Mouse (Mus musculus) central nervous system, embryonic 18 days (tissue): ENCODE results near the gene Gm10644. TPM values are rescaled to one million over a fixed set of nuclear protein-coding genes. Genes with fewer than 3 reads are reported as not detected.

Experiments used
- polyA plus RNA-seq: library from polyadenylated mRNA; depleted of rRNA; stranded (reverse); fragments of >200 nt; gene quantifications from 2 replicates; pipeline ENCODE4 v1.2.3, GENCODE M21; 2012; rRNA removed

Gene Gm10644
- polyA plus RNA-seq, result 0.41 and 0.74 TPM in 2 replicates

DNA sequence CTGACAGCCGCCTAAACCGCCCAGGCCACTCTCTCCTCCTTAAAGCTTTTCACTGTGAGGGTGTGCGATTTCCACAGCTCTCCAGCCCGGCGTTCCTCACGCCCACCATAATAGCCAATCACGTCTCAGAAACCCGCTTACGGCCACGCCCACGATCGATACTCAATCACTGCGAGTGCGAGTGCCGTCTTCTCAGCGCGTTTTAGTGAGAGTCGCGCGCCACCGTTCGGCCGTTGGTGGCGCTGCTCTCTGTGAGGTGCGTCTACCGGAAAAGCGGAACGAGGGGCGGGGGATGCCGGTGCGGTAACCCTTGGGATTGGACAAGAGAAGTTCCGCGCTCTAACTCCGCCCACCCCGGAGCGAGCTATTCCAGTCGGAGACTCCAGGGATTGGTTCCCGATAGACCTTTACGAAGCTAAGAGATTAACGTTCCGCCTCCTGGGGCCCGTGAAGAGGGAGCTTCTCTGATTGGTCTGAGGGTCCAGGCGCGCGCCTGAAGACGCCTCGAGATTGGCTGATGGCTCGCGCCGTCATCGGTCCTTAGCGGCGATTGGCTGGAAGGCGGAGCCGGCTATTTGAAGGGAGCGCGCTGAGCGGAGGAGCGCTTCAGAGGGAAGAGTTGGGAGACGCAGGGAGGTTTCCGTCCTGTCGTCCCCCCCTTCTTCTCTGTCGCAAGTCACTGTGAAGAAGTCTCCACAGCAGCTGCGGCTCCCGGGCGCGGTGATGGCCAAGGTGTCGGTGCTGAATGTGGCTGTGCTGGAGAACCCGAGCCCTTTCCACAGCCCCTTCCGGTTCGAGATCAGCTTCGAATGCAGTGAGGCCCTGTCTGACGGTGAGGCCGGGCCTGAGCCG is at the start of gene Gm10644, which contains the start of gene Asf1b:
TSS of gene Gm10644 (minus strand) at position 100 of the 852 bp plus-strand sequence.
TSS of gene Asf1b (plus strand) at position 402 of the 852 bp plus-strand sequence.

DNA sequence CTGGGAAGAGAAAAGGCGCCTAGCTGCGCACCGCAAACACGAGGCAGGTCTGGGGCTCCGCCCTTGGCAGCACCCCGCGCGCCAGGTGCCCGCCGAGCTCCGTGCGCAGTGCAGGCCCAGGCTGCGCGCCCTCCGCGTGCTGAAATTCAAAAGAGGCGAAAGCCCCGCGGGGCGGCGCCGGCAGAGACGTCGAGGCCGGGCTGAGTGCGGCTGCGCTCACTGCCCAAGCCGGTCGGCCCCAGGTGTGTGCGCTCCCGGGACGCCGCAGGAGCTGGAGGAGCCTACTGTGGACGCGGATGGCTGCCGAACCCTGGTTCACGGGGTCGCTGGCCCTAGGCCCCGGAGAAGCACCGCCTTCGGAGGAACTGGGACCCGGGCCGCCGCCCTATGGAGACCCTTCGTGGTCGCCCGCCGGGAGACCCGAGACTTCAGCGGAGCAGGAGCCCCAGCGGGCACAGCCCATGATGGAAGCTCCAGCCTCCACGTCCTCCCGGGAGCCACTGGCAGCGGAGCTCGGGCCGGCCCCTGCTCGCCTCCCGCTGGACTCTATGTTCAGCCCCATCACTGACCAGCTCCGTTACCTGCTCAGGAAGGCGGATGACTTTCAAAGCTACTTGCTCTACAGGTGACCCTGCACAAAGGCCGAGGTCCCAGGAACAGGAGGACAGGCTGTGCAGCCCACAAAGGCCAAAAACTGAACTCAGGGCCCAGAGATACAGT is 46.4 kb upstream of the Gm10644 start, which contains the start of gene 1700067K01Rik:
TSS of gene 1700067K01Rik (plus strand) at position 222 of the 720 bp plus-strand sequence.

DNA sequence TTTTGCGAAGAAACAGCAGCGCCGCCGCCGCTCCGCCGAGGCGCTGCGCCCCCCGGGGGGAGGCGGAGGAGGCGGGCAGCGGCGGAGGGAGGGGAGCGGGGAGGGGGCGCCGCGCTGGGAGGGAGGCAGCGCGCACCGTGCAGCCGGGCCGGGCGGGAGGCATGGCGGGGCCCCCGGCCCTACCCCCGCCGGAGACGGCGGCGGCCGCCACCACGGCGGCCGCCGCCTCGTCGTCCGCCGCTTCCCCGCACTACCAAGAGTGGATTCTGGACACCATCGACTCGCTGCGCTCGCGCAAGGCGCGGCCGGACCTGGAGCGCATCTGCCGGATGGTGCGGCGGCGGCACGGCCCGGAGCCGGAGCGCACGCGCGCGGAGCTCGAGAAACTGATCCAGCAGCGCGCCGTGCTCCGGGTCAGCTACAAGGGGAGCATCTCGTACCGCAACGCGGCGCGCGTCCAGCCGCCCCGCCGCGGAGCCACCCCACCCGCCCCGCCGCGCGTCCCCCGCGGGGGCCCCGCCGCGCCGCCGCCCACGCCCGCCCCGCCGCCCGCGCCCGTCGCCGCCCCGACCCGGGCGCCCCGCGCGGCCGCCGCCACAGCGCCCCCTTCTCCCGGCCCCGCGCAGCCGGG is 42.6 kb upstream of the Gm10644 start, which contains the start of gene Samd1:
TSS of gene Samd1 (plus strand) at position 162 of the 631 bp plus-strand sequence.

DNA sequence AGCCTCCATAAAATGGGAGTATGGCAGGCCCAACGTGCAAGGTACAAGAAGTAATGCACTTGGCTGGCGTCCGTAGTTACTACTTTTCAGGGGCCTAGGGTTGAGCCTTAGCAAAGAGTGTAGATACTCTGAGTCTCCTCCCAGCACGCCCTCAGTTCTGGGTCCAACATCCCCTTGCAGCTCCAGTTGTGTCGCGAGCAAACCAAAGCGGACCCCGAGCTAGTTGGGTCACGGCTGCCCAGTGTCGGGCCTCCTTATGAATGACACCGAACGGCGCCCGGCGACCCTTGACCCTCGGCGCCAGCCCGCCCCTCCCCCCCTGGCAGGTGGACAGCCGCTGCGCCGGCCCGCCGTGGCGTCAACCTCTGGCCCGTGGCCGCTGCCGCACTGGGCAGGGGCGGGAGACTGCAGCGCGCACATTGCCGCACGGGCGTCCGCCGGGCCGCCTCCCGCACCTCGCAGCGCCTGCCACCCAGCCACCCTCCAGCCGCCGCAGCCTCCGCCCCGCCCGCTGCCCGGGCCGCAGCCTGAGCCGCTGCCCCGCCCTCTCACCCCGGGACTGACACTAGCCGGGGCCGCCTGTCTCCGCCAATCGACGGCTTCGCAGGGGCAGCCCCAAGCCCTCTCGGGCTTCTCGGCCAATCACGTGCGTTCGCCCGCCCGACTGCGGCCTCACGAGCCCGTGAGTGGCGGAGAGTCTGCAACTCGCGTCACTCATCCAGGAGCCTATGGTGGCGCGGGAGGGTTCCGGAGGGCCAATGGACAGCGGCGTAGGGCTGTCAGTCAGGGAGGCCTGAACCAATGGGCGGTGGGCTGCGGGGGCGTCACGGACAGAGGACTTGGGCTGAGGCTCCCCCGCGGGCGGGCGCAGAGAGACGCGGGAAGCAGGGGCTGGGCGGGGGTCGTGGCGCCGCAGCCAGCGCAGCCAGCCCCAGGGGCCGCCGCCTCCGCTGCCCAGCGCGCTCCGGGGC is 17.4 kb upstream of the Gm10644 start, which contains the start of gene Prkaca:
TSS of gene Prkaca (plus strand) at position 844 of the 971 bp plus-strand sequence.

DNA sequence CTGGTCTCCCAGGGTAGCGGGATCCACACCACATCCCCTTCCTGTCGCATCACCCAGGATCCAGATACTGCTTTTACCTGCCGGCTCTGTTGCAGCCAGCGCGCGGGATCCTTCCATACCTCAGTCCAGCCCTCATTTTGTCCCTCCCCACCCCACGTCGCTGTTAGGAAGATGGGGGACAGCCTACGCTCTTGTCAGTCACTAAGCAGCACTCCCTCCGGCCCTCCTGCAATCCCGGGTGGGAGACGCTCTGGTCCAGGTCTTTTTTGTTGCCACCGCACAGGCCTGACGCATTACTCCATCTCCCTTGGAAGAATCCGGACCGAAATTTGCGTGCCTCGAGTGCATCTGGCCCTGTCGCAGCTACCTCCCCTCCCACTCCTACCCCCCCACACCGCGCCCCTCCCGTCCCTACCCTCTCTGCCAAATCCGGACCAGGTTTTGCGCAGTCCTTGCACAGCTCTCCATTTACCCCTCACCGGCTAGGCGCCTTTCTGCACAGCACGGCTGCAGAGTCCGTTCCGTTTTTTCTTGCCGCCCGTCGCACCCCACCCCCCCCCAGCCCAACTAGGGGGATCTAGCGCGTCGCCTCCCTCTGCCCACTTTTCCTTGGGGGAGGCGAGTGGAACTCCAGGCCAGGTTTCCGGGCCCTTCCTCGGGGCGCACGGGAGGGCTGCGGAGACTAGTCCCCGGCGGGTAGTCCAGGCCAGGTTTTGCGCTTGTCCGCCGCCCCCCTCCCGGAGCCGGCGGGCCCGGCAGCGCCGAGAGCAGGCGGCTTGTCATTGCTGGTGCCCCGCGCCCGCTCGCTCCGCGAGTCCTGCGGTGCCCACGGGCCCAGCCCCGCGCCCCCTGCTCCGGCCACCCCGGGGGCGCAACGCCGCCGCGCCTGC is 55.4 kb downstream of the Gm10644 start, which contains the start of gene Adgrl1:
TSS of gene Adgrl1 (plus strand) at position 743 of the 890 bp plus-strand sequence.

Other genes starting within 250 kb of the Gm10644 start
- 66.8 and 67.7 TPM in 2 replicates for gene Ddx39, start 240.0 kb downstream of the Gm10644 start, polyA plus RNA-seq
- 17.7 and 18.0 TPM in 2 replicates for gene Adgre5, start 213.9 kb downstream of the Gm10644 start, polyA plus RNA-seq
- gene Adgrl1, start 55.1 kb downstream of the Gm10644 start, polyA plus RNA-seq, result 182 and 248 TPM in 2 replicates
- gene Asf1b, start 302 bp upstream of the Gm10644 start, polyA plus RNA-seq, result 6.8 and 11.8 TPM in 2 replicates
- gene Prkaca, start 17.8 kb upstream of the Gm10644 start, polyA plus RNA-seq, result 147 and 150 TPM in 2 replicates
- 68.7 and 72.2 TPM in 2 replicates for gene Samd1, start 42.5 kb upstream of the Gm10644 start, polyA plus RNA-seq
- gene 1700067K01Rik, start 46.3 kb upstream of the Gm10644 start, polyA plus RNA-seq, result 0.27 and 0.31 TPM in 2 replicates
- gene 2210011C24Rik, start 57.0 kb upstream of the Gm10644 start, polyA plus RNA-seq, result 0.26 and 0.67 TPM in 2 replicates
- gene Palm3, start 66.3 kb upstream of the Gm10644 start, polyA plus RNA-seq, result 3.5 and 4.2 TPM in 2 replicates
- gene Il27ra, start 87.4 kb upstream of the Gm10644 start, polyA plus RNA-seq, result 0.70 and 0.85 TPM in 2 replicates
- gene Rln3, start 89.8 kb upstream of the Gm10644 start, polyA plus RNA-seq, result 1.6 and 1.7 TPM in 2 replicates
- 2.2 and 2.7 TPM in 2 replicates for gene Gm10643, start 109.9 kb upstream of the Gm10644 start, polyA plus RNA-seq
- 28.8 and 35.0 TPM in 2 replicates for gene Rfx1, start 111.6 kb upstream of the Gm10644 start, polyA plus RNA-seq
- gene Dcaf15, start 149.6 kb upstream of the Gm10644 start, polyA plus RNA-seq, result 98.0 and 103 TPM in 2 replicates
- 0.16 and 1.3 TPM in 2 replicates for gene Podnl1, start 170.8 kb upstream of the Gm10644 start, polyA plus RNA-seq
- 66.5 and 68.3 TPM in 2 replicates for gene Cc2d1a, start 192.7 kb upstream of the Gm10644 start, polyA plus RNA-seq
- 2.6 and 3.1 TPM in 2 replicates for gene 4930432K21Rik, start 192.8 kb upstream of the Gm10644 start, polyA plus RNA-seq
- 4.8 and 5.8 TPM in 2 replicates for gene Nanos3, start 230.0 kb upstream of the Gm10644 start, polyA plus RNA-seq